Mouse (Mus musculus) embryonic facial prominence, embryonic 15.5 days (tissue): Measurements from ENCODE around the gene Fars2. TPM values are rescaled to one million over a fixed set of nuclear protein-coding genes. Genes with fewer than 3 reads are reported as not detected.

ENCODE experiments used
- ATAC-seq: fragments of 200-750 bp; cut with Nextera tagmentation; 2 replicates; pipeline ENCODE4 v1.8.0; 2017; ENCODE audit warnings: low read depth, moderate TSS enrichment; ENCODE audit not compliant: insufficient number of reproducible peaks, low FRiP score, low TSS enrichment
- H3K27ac ChIP-seq: fragments of 300-500 bp; sonication (generic); replicated peaks from 2 replicates; pipeline ENCODE4 v1.5.1; 2015; ENCODE audit warnings: mild to moderate bottlenecking, inconsistent platforms
- H3K27me3 ChIP-seq: fragments of 300-500 bp; sonication (generic); 2 replicates; pipeline ENCODE4 v1.6.1; 2015; ENCODE audit warnings: inconsistent platforms
- H3K36me3 ChIP-seq: fragments of 300-500 bp; sonication (generic); 2 replicates; pipeline ENCODE4 v1.6.1; 2015; ENCODE audit warnings: mild to moderate bottlenecking, inconsistent platforms
- H3K4me1 ChIP-seq: fragments of 300-500 bp; sonication (generic); 2 replicates; pipeline ENCODE4 v1.6.1; 2015; ENCODE audit warnings: inconsistent platforms
- H3K4me2 ChIP-seq: fragments of 300-500 bp; sonication (generic); replicated peaks from 2 replicates; pipeline ENCODE4 v1.6.1; 2015; ENCODE audit warnings: mild to moderate bottlenecking, inconsistent platforms
- H3K4me3 ChIP-seq: fragments of 300-500 bp; sonication (generic); replicated peaks from 2 replicates; pipeline ENCODE4 v1.5.1; 2015; ENCODE audit warnings: mild to moderate bottlenecking, inconsistent platforms
- H3K9ac ChIP-seq: fragments of 300-500 bp; sonication (generic); 2 replicates; pipeline ENCODE4 v1.6.1; 2015; ENCODE audit warnings: inconsistent platforms
- H3K9me3 ChIP-seq: fragments of 300-500 bp; sonication (generic); replicated peaks from 2 replicates; pipeline ENCODE4 v1.6.1; 2016; ENCODE audit warnings: inconsistent platforms
- WGBS: fragments of 180-500 bp; shearing (Covaris S2); methylation state at CpG from one replicate; pipeline ENCODE4 v1.1.7; 2015; 5-methylcytosine and 5-hydroxymethylcytosine counted together
- polyA plus RNA-seq: library from polyadenylated mRNA; unstranded; fragments of >200 nt; fragmentation: Nextera tagmentation; extraction: Ambion mirVana; gene quantifications from 2 replicates; pipeline ENCODE4 v1.2.1, GENCODE M21; 2015

The Fars2 gene
- polyA plus RNA-seq, 1 experiment from 2014 or later: 34.1 TPM

DNA sequence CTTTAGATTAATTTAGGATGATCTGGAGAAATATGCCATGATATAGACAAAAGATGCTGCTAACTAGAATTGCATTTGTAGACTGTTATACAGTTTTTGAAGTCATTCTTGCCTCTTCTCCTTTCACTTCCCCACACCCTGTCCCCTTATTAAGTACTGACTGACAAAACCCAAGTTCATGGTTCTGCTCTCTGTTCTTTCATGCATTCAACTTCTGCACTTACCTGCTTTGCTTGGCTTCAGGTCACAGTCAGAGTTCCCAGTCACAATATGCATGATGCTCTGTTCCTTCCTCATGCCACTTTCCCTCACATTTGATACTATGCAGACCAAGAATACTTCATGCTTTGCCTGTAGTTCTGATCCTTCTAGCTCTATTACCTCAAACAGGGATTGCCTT is 105.5 kb downstream of the Fars2 start:
- no peaks in the 10 kb centered on the region for H3K4me1 ChIP-seq
- H3K9me3 ChIP-seq: no peaks in the 10 kb centered on the region
- H3K36me3 ChIP-seq: no peaks in the 10 kb centered on the region
- no peak for ATAC-seq
- no peak overlapping the region for H3K4me2 ChIP-seq
- H3K9ac ChIP-seq: no peak overlapping the region
- H3K27ac ChIP-seq: no peak overlapping the region
- no peak overlapping the region for H3K4me3 ChIP-seq
- H3K27me3 ChIP-seq: no peaks in the 10 kb centered on the region

DNA sequence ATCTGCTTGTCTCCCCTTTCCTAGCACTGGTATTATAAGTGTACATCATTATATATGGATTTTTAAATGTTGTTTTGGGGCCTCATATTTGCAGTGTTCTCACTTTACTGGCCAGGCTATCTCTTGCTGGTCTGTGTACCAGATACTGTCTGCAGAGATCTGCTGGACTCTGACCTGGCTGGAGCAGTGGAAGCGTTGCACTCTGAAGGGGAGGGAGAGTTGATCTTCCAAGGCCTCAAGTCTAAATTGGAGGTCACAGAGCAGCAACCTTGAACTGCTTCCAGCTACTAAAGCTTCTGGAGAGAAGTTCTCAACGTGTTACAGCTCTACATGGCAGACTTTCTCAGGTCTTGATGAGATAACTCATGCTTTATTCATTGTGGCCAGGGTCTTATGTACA is 107.2 kb downstream of the Fars2 start:
- no peak for ATAC-seq
- Histone ChIP-seq H3K4me2 (no peak overlapping the region), H3K9ac (no peak overlapping the region), H3K27ac (no peak overlapping the region), H3K9me3 (no peaks in the 10 kb centered on the region), H3K36me3 (no peaks in the 10 kb centered on the region), H3K27me3 (no peaks in the 10 kb centered on the region), H3K4me3 (no peak overlapping the region), H3K4me1 (no peaks in the 10 kb centered on the region)
- 84% methylated on average over 2 of the region's 2 CpGs for WGBS

- H3K27me3 ChIP-seq: no peaks in the 10 kb centered on the region
Measured at GRCm38 (mm10) chr13:36242261-36242660, 125.0 kb downstream of the Fars2 start.

GRCm38 (mm10) chr13:36253936-36254335 is 136.7 kb downstream of the Fars2 start:
- no peaks in the 10 kb centered on the region for H3K4me1 ChIP-seq
- H3K27me3 ChIP-seq: no peaks in the 10 kb centered on the region
- no peak overlapping the region for H3K27ac ChIP-seq
- no peaks in the 10 kb centered on the region for H3K9me3 ChIP-seq
- H3K36me3 ChIP-seq: no peaks in the 10 kb centered on the region
- no peak overlapping the region for H3K9ac ChIP-seq
- no peak for ATAC-seq
- H3K4me2 ChIP-seq: no peak overlapping the region
- 62% methylated on average over 3 of the region's 3 CpGs for WGBS
- no peak overlapping the region for H3K4me3 ChIP-seq

More at GRCm38 (mm10) chr13:36242261-36242660, 125.0 kb downstream of the Fars2 start:
- no peak overlapping the region for H3K9ac ChIP-seq
- H3K4me1 ChIP-seq: no peaks in the 10 kb centered on the region
- no peaks in the 10 kb centered on the region for H3K9me3 ChIP-seq
- H3K4me2 ChIP-seq: no peak overlapping the region
- no peak overlapping the region for H3K4me3 ChIP-seq
- WGBS: 64% methylated on average over 1 of the region's 1 CpGs
- no peak for ATAC-seq
- H3K36me3 ChIP-seq: no peaks in the 10 kb centered on the region
- H3K27ac ChIP-seq: no peak overlapping the region

DNA sequence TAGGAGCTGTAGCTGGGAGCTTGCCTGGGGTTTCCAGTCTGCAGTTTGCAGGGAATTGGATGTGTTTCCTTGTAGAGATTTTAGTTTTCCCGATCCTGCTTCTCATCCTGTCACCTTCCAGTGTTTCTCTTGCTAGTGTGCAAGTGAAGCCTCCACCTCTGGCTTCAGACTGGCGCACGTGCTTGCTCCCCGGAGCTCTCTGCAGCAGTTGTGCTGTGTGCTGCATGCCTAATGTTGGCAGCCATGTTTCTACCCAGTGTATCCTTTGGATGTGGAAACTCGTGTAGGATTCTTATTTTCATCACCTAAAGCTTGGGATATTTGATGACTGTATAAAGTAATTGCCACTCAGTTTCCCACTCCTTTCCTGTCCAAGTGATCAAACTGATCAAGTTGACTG is 140.0 kb downstream of the Fars2 start:
- ATAC-seq: no peak
- Histone ChIP-seq H3K4me3 (no peak overlapping the region), H3K9ac (no peak overlapping the region), H3K27me3 (no peaks in the 10 kb centered on the region), H3K9me3 (no peaks in the 10 kb centered on the region), H3K36me3 (no peaks in the 10 kb centered on the region), H3K4me1 (no peaks in the 10 kb centered on the region), H3K27ac (no peak overlapping the region), H3K4me2 (no peak overlapping the region)
- WGBS: 78% methylated on average over 5 of the region's 5 CpGs

DNA sequence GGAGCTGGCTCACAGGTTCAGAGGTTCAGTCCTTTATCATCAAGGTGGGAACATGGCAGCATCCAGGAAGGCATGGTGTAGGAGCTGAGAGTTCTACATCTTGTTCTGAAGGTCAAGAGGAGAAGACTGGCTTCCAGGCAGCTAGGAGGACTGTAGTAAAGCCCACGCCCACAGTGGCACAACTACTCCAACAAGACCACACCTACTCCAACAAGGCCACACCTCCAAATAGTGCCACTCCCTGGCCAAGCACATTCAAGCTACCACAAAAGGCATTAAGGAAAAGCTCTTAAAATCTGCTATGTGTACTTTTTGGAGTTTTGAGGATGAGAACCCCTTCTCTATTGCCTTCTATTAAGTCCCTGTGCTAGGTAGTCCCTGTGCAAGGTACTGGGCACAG is 142.5 kb downstream of the Fars2 start:
- H3K4me2 ChIP-seq: no peak overlapping the region
- H3K27me3 ChIP-seq: no peaks in the 10 kb centered on the region
- H3K9ac ChIP-seq: no peak overlapping the region
- no peak overlapping the region for H3K4me3 ChIP-seq
- no peaks in the 10 kb centered on the region for H3K36me3 ChIP-seq
- H3K9me3 ChIP-seq: no peaks in the 10 kb centered on the region
- WGBS: 85% methylated on average over 1 of the region's 1 CpGs
- no peak for ATAC-seq
- H3K4me1 ChIP-seq: no peaks in the 10 kb centered on the region
- H3K27ac ChIP-seq: no peak overlapping the region

GRCm38 (mm10) chr13:36261299-36261698 is 144.1 kb downstream of the Fars2 start:
- no peak for ATAC-seq
- Histone ChIP-seq H3K27ac (no peak overlapping the region), H3K9me3 (no peaks in the 10 kb centered on the region), H3K4me1 (no peaks in the 10 kb centered on the region), H3K4me2 (no peak overlapping the region), H3K4me3 (no peak overlapping the region), H3K9ac (no peak overlapping the region), H3K27me3 (no peaks in the 10 kb centered on the region), H3K36me3 (no peaks in the 10 kb centered on the region)
- WGBS: 82% methylated on average over 2 of the region's 2 CpGs

GRCm38 (mm10) chr13:36263240-36264095 is 146.3 kb downstream of the Fars2 start:
- H3K4me2 ChIP-seq: no peak overlapping the region
- WGBS: 63% methylated on average over 5 of the region's 5 CpGs
- H3K27ac ChIP-seq: no peak overlapping the region
- no peak overlapping the region for H3K9ac ChIP-seq
- no peak overlapping the region for H3K4me3 ChIP-seq
- H3K4me1 ChIP-seq: no peaks in the 10 kb centered on the region
- no peaks in the 10 kb centered on the region for H3K9me3 ChIP-seq
- H3K27me3 ChIP-seq: no peaks in the 10 kb centered on the region
- ATAC-seq: no peak
- H3K36me3 ChIP-seq: no peaks in the 10 kb centered on the region

- Histone ChIP-seq H3K4me2 (no peak overlapping the region), H3K4me1 (no peaks in the 10 kb centered on the region), H3K4me3 (no peak overlapping the region), H3K27me3 (no peaks in the 10 kb centered on the region), H3K9ac (no peak overlapping the region), H3K27ac (no peak overlapping the region), H3K9me3 (no peaks in the 10 kb centered on the region), H3K36me3 (no peaks in the 10 kb centered on the region)
- no peak for ATAC-seq
- 89% methylated on average over 5 of the region's 5 CpGs for WGBS
Measured at GRCm38 (mm10) chr13:36264391-36264790, 147.2 kb downstream of the Fars2 start.

GRCm38 (mm10) chr13:36265342-36265744 is 148.1 kb downstream of the Fars2 start:
- H3K27ac ChIP-seq: no peak overlapping the region
- no peak overlapping the region for H3K4me3 ChIP-seq
- H3K9ac ChIP-seq: no peak overlapping the region
- no peaks in the 10 kb centered on the region for H3K4me1 ChIP-seq
- ATAC-seq: no peak
- no peaks in the 10 kb centered on the region for H3K27me3 ChIP-seq
- no peak overlapping the region for H3K4me2 ChIP-seq
- no peaks in the 10 kb centered on the region for H3K36me3 ChIP-seq
- no peaks in the 10 kb centered on the region for H3K9me3 ChIP-seq
- WGBS: 67% methylated on average over 3 of the region's 3 CpGs

- WGBS: 86% methylated on average over 1 of the region's 1 CpGs
- H3K27me3 ChIP-seq: no peaks in the 10 kb centered on the region
- H3K4me2 ChIP-seq: no peak overlapping the region
- no peaks in the 10 kb centered on the region for H3K36me3 ChIP-seq
- H3K27ac ChIP-seq: no peak overlapping the region
- H3K9ac ChIP-seq: no peak overlapping the region
- H3K9me3 ChIP-seq: no peaks in the 10 kb centered on the region
- H3K4me1 ChIP-seq: no peaks in the 10 kb centered on the region
- H3K4me3 ChIP-seq: no peak overlapping the region
- ATAC-seq: no peak
Measured at GRCm38 (mm10) chr13:36267399-36267798, 150.2 kb downstream of the Fars2 start.

GRCm38 (mm10) chr13:36270867-36271266 is 153.7 kb downstream of the Fars2 start:
- no peak for ATAC-seq
- 86% methylated on average over 1 of the region's 1 CpGs for WGBS

More at GRCm38 (mm10) chr13:36270867-36271266, 153.7 kb downstream of the Fars2 start:
- Histone ChIP-seq H3K27ac (no peak overlapping the region), H3K4me1 (no peaks in the 10 kb centered on the region), H3K9ac (no peak overlapping the region), H3K4me3 (no peak overlapping the region), H3K4me2 (no peak overlapping the region), H3K27me3 (no peaks in the 10 kb centered on the region), H3K36me3 (no peaks in the 10 kb centered on the region), H3K9me3 (no peaks in the 10 kb centered on the region)
